Mouse (Mus musculus) lung, embryonic 15.5 days (tissue): ENCODE measurements around the gene Aplp2. TPM values are rescaled to one million over a fixed set of nuclear protein-coding genes. Genes with fewer than 3 reads are reported as not detected.

Experiments used
- ATAC-seq: fragments of 200-750 bp; cut with Nextera tagmentation; 2 replicates; pipeline ENCODE4 v1.8.0; 2017; ENCODE audit warnings: moderate number of reproducible peaks, borderline replicate concordance; ENCODE audit not compliant: low FRiP score, low TSS enrichment; ENCODE audit errors: extremely low read depth
- H3K27ac ChIP-seq: fragments of 300-500 bp; sonication (generic); 2 replicates; pipeline ENCODE4 v1.5.1; 2015; ENCODE audit warnings: moderate library complexity, mild to moderate bottlenecking, inconsistent platforms
- H3K27me3 ChIP-seq: fragments of 300-500 bp; sonication (generic); 2 replicates; pipeline ENCODE4 v1.6.1; 2015; ENCODE audit warnings: inconsistent platforms
- H3K36me3 ChIP-seq: fragments of 300-500 bp; sonication (generic); 2 replicates; pipeline ENCODE4 v1.6.1; 2015; ENCODE audit warnings: inconsistent platforms
- H3K4me1 ChIP-seq: fragments of 300-500 bp; sonication (generic); 2 replicates; pipeline ENCODE4 v1.6.1; 2015; ENCODE audit warnings: inconsistent platforms
- H3K4me2 ChIP-seq: fragments of 300-500 bp; sonication (generic); 2 replicates; pipeline ENCODE4 v1.6.1; 2015; ENCODE audit warnings: inconsistent platforms, mild to moderate bottlenecking, moderate library complexity
- H3K4me3 ChIP-seq: fragments of 300-500 bp; sonication (generic); 2 replicates; pipeline ENCODE4 v1.5.1; 2015; ENCODE audit warnings: mild to moderate bottlenecking, inconsistent platforms
- H3K9ac ChIP-seq: fragments of 300-500 bp; sonication (generic); 2 replicates; pipeline ENCODE4 v1.6.1; 2015; ENCODE audit warnings: inconsistent platforms
- H3K9me3 ChIP-seq: fragments of 300-500 bp; sonication (generic); 2 replicates; pipeline ENCODE4 v1.6.1; 2016; ENCODE audit warnings: inconsistent platforms
- WGBS: fragments of 180-500 bp; shearing (Covaris S2); methylation state at CpG from one replicate; pipeline ENCODE4 v1.1.7; 2015; 5-methylcytosine and 5-hydroxymethylcytosine counted together
- polyA plus RNA-seq: library from polyadenylated mRNA; unstranded; fragments of >200 nt; fragmentation: Nextera tagmentation; extraction: Ambion mirVana; gene quantifications from 2 replicates; pipeline ENCODE4 v1.2.1, GENCODE M21; 2015

The Aplp2 gene
- polyA plus RNA-seq, 1 experiment from 2014 or later = 476 TPM

DNA sequence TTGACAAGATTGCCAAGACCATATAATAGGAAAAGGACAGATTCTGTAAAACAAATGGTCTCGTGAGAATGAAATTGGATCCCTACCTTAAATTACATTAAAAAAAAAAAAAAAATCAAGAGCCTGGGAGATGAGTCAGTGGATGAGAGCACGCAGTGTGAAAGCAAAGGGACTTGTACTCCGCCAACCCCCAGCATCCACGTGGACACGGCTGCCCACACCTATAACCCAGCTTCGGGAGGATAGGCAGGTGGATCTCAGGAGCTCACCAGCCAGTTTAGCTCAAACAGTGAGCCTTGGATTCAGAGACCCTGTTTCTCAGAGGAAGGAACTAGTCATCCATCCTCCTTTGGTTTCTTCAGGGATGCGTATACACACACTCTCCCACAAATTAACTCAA, 13.8 kb downstream of the Aplp2 start:
- no peak for ATAC-seq
- Histone ChIP-seq H3K4me2 (no peak overlapping the region), H3K27ac (no peak overlapping the region), H3K9ac (no peak overlapping the region), H3K9me3 (no peaks in the 10 kb centered on the region), H3K36me3 (0 out of 2 replicates have a peak, but pooled peaks cover 5% of the 10 kb centered on the region), H3K27me3 (no peaks in the 10 kb centered on the region), H3K4me1 (peaks cover 10% of the 10 kb centered on the region; the same call in 1 of the 2 replicates), H3K4me3 (no peak overlapping the region)
- WGBS = 87% methylated on average over 7 of the region's 7 CpGs

DNA sequence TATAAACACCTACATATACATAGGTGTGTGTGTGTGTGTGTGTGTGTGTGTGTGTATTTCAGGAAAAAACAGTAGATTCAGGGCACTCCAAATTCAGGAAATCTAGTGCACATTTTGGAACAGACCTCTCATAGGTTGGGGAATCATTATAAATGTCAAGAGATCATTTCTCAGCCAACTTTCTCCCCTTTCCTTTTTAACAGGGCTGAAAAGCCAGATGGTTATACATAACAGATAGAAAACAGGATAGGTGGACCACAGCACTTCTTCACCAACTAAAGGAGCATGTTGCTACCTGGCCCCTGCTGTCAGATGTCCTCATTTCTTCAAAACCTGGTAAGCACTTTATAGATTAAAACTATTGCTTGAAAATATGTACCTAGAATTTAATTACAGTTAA, 14.9 kb downstream of the Aplp2 start:
- Histone ChIP-seq H3K9ac (no peak overlapping the region), H3K27ac (no peak overlapping the region), H3K4me3 (no peak overlapping the region), H3K4me1 (peaks cover 10% of the 10 kb centered on the region; the same call in 1 of the 2 replicates), H3K27me3 (no peaks in the 10 kb centered on the region), H3K36me3 (0 out of 2 replicates have a peak, but pooled peaks cover 5% of the 10 kb centered on the region), H3K4me2 (no peak overlapping the region), H3K9me3 (no peaks in the 10 kb centered on the region)
- ATAC-seq = no peak

DNA sequence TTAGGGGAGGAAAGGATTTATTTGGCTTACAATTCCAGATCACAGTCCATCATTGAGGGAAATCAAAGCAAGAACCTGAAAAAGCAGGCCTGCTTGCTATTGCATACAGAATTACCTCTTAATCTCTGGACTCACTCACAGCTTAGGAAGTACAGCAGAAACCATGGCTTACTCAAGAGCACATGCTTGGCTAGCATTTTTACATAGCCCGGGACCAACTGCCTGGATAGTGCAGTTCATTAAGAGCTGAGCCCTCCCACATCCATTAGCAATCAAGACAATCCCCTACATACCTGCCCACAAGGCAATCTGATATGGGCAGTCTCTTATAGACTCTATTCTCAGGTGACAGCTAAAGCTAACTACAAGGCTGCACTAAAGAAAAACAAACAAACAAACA, 16.0 kb downstream of the Aplp2 start:
- Histone ChIP-seq H3K4me2 (no peak overlapping the region), H3K9me3 (no peaks in the 10 kb centered on the region), H3K27ac (no peak overlapping the region), H3K4me1 (peaks cover 16% of the 10 kb centered on the region; the same call in 1 of the 2 replicates), H3K9ac (no peak overlapping the region), H3K36me3 (0 out of 2 replicates have a peak, but pooled peaks cover 5% of the 10 kb centered on the region), H3K27me3 (no peaks in the 10 kb centered on the region), H3K4me3 (no peak overlapping the region)
- ATAC-seq = no peak
- WGBS = 84% methylated on average over 1 of the region's 1 CpGs

DNA sequence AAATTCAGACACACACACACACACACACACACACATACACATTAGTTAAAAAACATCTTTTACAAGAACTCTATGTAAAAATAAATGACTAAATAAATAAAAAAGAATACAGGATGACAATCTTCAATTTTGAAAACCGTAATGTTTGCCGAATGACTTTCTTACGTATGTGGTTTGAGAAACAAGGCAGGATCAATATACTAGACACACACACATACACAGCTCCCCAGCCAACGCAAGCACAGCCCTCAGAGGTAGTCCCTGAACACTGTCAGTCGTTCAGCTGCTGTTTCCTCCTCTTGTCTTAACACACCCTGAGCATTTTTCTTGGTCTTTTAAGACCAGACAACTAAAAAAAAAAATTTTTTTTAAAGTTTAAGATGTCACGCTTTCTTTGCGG, 19.2 kb downstream of the Aplp2 start:
- Histone ChIP-seq H3K36me3 (0 out of 2 replicates have a peak, but pooled peaks cover 5% of the 10 kb centered on the region), H3K9me3 (no peaks in the 10 kb centered on the region), H3K4me1 (peaks cover 17% of the 10 kb centered on the region; the same call in 1 of the 2 replicates), H3K4me3 (no peak overlapping the region), H3K9ac (no peak overlapping the region), H3K27me3 (no peaks in the 10 kb centered on the region), H3K27ac (no peak overlapping the region), H3K4me2 (no peak overlapping the region)
- 80% methylated on average over 7 of the region's 7 CpGs for WGBS
- no peak for ATAC-seq

- no peak overlapping the region for H3K4me2 ChIP-seq
- H3K4me3 ChIP-seq = no peak overlapping the region
- peaks cover 17% of the 10 kb centered on the region; the same call in 1 of the 2 replicates for H3K4me1 ChIP-seq
- H3K36me3 ChIP-seq = 0 out of 2 replicates have a peak, but pooled peaks cover 5% of the 10 kb centered on the region
- no peaks in the 10 kb centered on the region for H3K27me3 ChIP-seq
- no peak for ATAC-seq
- no peak overlapping the region for H3K9ac ChIP-seq
- H3K27ac ChIP-seq = no peak overlapping the region
- WGBS = 60% methylated on average over 7 of the region's 7 CpGs
- no peaks in the 10 kb centered on the region for H3K9me3 ChIP-seq
Observed at GRCm38 (mm10) chr9:31191543-31191942, 20.1 kb downstream of the Aplp2 start.

DNA sequence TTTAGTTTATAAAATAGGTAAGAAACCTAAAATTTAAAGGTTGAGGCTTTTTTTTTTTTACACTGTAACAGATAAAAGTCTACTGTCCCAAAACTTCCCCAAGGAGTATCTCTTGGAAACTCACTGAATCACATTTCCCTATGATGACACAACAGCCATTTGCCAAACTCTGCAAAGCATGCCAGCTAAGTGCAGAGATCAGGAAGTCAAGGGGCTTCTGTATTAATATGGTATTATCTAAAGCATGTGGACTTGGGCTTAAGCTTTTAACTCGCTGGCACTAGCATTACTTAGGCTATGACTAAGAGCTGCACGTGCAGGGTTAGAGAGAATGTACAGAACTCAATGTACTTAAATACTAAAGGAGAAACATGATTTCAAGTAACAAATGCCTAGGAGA, 22.4 kb downstream of the Aplp2 start:
- H3K36me3 ChIP-seq = 0 out of 2 replicates have a peak, but pooled peaks cover 5% of the 10 kb centered on the region

GRCm38 (mm10) chr9:31184439-31184838, 27.2 kb downstream of the Aplp2 start:
- H3K4me1 ChIP-seq = peaks cover 26% of the 10 kb centered on the region
- WGBS = 90% methylated on average over 5 of the region's 5 CpGs
- H3K27ac ChIP-seq = no peak overlapping the region
- no peaks in the 10 kb centered on the region for H3K36me3 ChIP-seq
- no peak overlapping the region for H3K4me3 ChIP-seq
- no peaks in the 10 kb centered on the region for H3K9me3 ChIP-seq
- no peak overlapping the region for H3K4me2 ChIP-seq
- ATAC-seq = no peak
- no peaks in the 10 kb centered on the region for H3K27me3 ChIP-seq
- no peak overlapping the region for H3K9ac ChIP-seq

More for the DNA sequence above, 22.4 kb downstream of the Aplp2 start:
- ATAC-seq = no peak
- H3K4me2 ChIP-seq = no peak overlapping the region
- 66% methylated on average over 2 of the region's 2 CpGs for WGBS
- no peak overlapping the region for H3K27ac ChIP-seq
- no peaks in the 10 kb centered on the region for H3K9me3 ChIP-seq
- peaks cover 15% of the 10 kb centered on the region; the same call in 1 of the 2 replicates for H3K4me1 ChIP-seq
- H3K4me3 ChIP-seq = no peak overlapping the region
- H3K27me3 ChIP-seq = no peaks in the 10 kb centered on the region
- H3K9ac ChIP-seq = no peak overlapping the region

DNA sequence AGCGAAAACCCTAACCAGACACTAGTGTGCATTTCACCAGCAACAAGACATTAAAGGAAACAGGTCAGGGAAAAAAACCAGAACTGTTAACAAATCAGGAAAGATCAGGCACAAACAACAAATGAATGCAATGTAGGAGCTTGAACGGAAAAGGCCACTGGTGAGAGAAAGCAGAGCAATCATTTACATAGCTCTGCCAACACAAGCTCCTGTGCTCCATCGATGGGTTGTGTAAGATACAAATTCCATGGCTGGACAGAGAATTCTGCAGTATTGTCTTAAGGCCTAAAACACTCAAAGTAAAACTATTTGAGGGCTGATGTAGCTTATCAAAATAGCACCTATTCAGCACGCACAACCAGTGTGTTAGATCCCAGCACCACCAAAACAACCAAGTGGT, 28.6 kb downstream of the Aplp2 start:
- Histone ChIP-seq H3K9me3 (no peaks in the 10 kb centered on the region), H3K9ac (no peak overlapping the region), H3K27ac (no peak overlapping the region), H3K27me3 (no peaks in the 10 kb centered on the region), H3K4me1 (peaks cover 24% of the 10 kb centered on the region), H3K36me3 (no peaks in the 10 kb centered on the region), H3K4me3 (no peak overlapping the region), H3K4me2 (no peak overlapping the region)
- 56% methylated on average over 4 of the region's 4 CpGs for WGBS
- ATAC-seq = no peak

- Histone ChIP-seq H3K27me3 (no peaks in the 10 kb centered on the region), H3K27ac (no peak overlapping the region), H3K36me3 (no peaks in the 10 kb centered on the region), H3K9me3 (no peaks in the 10 kb centered on the region), H3K9ac (no peak overlapping the region), H3K4me3 (no peak overlapping the region), H3K4me1 (peaks cover 32% of the 10 kb centered on the region), H3K4me2 (no peak overlapping the region)
- no peak for ATAC-seq
- 59% methylated on average over 10 of the region's 10 CpGs for WGBS
Observed at GRCm38 (mm10) chr9:31181291-31182085, 30.1 kb downstream of the Aplp2 start.

- Histone ChIP-seq H3K36me3 (peaks cover 6% of the 10 kb centered on the region; the same call in 1 of the 2 replicates), H3K4me2 (no peak overlapping the region), H3K27me3 (no peaks in the 10 kb centered on the region), H3K9ac (no peak overlapping the region), H3K4me3 (no peak overlapping the region), H3K4me1 (peaks cover 44% of the 10 kb centered on the region), H3K27ac (no peak overlapping the region), H3K9me3 (no peaks in the 10 kb centered on the region)
- WGBS = 85% methylated on average over 6 of the region's 6 CpGs
- no peak for ATAC-seq
Observed at GRCm38 (mm10) chr9:31177692-31178091, 33.9 kb downstream of the Aplp2 start.

GRCm38 (mm10) chr9:31176379-31177130, 35.1 kb downstream of the Aplp2 start:
- no peaks in the 10 kb centered on the region for H3K27me3 ChIP-seq
- no peaks in the 10 kb centered on the region for H3K9me3 ChIP-seq
- peak; percentile 64 for ATAC-seq
- peaks cover 9% of the 10 kb centered on the region; the same call in 1 of the 2 replicates for H3K36me3 ChIP-seq
- H3K27ac ChIP-seq = peak overlapping the region; percentile 74
- peaks cover 33% of the 10 kb centered on the region for H3K4me1 ChIP-seq
- H3K9ac ChIP-seq = no peak overlapping the region
- no peak overlapping the region for H3K4me2 ChIP-seq
- H3K4me3 ChIP-seq = no peak overlapping the region
- 64% methylated on average over 8 of the region's 8 CpGs for WGBS

DNA sequence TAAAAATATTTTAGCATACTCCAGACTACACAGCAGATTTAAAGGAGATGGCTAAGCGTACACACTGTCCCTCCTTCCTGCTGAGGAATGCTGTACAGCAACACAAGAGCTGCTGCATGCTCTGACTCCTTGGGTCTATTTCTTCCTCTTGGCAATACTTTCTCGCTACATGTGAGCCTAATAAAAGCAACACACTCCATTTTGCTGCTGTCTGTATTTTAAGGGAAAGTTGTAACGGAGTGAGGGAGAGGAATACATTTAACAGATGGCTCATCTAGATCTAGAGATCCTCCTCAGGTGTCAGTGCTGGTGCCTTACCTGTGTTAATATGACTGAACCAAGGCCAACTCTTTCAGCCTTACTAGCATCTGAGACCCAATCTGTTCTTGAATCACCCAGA, 35.6 kb downstream of the Aplp2 start:
- Histone ChIP-seq H3K36me3 (peaks cover 14% of the 10 kb centered on the region; the same call in 1 of the 2 replicates), H3K9me3 (no peaks in the 10 kb centered on the region), H3K4me3 (no peak overlapping the region), H3K27me3 (no peaks in the 10 kb centered on the region), H3K4me1 (peaks cover 31% of the 10 kb centered on the region), H3K4me2 (no peak overlapping the region), H3K27ac (no peak overlapping the region), H3K9ac (no peak overlapping the region)
- no peak for ATAC-seq
- WGBS = 68% methylated on average over 3 of the region's 3 CpGs
